Mouse (Mus musculus) lung, postnatal 14 days (tissue): ENCODE data around the gene Adcy9.

Experiments
- DNase-seq: peaks from one replicate; pipeline ENCODE4 v3.0.0; 2021

Gene Adcy9

DNA sequence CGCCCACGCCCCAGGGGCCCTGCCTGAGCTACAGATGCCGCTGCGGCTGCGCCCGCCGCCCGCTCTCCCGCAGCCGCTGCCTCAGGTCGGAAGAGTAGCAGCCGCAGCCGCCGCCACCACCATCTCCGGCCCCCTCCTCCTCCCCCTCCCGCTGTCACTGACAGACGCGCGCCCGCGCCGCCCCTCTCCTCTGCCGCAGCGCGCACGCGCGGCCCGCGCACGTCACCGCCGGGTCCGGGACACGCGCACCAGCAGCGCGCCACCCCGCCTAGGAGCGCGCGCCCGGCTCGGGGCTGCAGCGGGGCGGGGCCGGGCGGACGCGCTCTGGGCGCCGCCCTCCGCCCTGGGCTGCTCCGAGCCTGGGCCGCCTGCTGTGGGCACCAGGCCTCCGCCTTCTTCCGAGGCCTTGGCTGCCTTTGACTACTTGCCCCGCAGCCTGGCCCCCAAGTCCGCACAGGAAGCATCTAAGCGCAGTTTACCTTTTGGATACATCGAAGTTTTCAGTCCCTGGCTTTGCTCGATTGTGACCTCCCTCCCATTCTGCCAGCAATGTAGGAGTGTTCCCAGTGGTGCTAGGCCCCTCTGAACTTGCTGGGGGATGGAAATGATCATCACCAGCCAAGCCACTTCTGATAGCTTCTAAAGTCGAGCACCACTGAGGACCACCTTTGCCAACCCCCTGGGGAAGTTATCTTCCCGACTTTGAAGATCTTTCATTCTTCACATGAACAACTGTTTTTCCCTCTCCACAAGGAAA, at the start of gene Adcy9:
Gene Adcy9, minus strand, starts transcription at position 201 of the 757 bp plus-strand sequence.
- DNase-seq = peak; percentile 91

DNA sequence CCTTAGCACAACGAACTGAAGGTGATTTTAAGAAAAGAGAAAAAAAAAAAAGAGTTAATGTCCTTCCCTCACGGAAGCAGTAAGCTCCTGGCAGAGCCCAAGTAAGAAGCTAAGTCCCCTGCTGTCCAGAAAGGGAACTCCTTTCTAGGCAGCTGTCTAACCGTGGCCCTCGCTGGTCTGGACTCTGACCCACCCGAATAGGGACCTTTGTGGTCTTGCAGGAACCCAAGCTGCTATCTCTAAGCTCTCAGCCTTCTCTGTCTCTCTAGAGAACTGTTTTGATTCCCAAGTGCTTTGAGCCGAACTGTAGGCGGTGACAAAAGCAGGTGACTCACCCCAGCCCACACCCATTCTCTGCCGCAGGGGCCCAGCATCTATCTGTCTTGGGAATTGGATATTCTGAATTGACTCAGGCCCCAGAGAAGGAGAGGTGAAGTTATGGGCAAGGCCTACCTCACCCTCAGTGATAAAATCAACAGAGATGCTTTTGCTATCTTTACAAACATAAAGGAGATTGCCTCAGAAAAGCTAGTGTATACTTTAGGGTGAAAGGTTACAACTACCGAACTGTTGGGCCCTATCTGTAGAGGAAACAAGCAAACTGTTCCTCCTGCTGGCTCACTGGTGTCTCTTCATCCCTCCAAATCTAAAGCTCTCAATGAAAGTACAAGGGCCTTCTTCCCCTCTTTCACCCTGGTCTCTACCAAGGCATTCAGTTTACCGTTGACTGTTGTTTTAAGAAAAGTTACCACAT, 49.5 kb upstream of the Adcy9 start:
- DNase-seq = no peak

DNA sequence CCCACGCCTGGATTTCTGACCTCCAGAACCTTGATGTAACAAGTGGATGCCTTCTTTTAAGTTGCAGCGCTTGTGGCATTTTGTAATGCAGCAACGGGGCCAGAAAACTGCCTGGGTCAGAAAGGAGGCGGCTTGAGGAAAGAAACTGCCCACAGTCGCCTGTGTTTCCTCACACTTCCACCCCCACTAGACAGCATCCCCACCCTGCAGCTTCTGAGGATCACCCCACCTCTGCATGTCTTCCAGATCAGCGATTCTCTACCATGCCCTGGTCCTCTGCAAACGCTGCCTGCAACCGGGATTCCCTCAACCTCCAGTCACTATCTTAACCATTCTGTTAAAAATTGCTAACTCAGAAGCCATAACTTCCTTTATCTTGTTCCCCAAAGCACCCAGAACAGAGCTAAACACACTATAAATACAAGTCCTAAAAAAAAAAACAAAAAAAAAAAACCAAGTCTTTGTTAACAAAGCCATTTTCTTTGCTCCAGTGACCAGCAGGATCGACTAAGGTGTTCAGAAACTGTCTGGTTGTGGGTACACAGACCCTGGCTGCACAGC, 44.3 kb upstream of the Adcy9 start:
- no peak for DNase-seq

DNA sequence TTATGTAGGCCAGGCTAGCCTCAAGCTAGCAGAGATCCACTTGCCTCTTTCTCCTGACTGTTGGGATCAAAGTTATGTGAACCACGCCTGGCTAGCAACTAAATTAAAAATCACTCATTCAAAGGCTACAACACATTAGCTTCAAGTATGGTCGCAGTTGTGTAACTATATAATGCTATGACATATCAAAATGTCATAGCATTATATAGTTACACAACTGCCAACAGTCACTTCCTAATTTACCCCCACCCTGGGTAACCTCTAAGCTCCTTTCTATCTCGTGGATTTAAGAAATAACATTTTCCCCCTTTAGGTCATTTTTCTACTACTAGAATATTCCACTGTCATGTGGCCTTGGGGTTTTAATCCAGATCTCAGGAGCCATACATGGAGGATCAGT, 37.6 kb upstream of the Adcy9 start:
- no peak for DNase-seq

DNA sequence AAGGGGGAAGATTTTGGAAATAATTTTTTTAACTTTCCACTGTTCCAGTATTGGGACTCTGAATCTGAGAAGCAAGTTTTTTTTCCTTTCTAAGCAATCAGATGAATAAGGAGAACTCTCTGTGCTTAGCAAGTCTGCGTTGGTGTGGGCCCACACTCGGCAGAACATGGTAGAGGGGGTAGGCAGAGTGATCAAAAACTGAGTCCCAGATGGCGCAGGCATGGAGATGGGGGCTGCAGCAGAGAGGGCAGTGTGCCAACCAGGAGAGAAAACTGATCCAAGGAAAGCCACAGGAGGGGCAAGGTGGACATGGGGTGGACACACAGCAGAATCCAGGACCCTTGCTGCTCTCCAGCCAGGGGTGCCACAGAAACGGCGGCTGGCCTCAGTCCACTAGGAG, 36.1 kb upstream of the Adcy9 start:
- DNase-seq = no peak

DNA sequence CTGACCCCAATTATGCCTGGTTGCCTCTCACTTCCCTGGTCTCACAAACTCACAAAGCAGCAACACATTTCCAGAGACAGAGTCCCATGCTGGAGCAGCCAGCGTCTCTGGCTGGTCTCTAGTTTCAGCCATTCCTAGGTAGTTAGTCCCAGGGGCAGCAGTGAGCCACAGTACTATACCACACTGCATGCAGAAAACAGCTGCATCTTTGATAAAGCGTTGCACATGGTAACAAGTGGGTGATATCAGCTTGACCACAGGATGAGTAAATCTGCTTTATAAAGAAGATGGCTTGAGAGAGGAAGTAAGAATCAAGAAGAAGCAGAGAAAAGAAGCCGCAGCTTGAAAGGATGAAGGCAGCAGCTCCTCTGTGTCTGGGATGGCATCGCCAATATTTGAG, 35.4 kb upstream of the Adcy9 start:
- no peak for DNase-seq

DNA sequence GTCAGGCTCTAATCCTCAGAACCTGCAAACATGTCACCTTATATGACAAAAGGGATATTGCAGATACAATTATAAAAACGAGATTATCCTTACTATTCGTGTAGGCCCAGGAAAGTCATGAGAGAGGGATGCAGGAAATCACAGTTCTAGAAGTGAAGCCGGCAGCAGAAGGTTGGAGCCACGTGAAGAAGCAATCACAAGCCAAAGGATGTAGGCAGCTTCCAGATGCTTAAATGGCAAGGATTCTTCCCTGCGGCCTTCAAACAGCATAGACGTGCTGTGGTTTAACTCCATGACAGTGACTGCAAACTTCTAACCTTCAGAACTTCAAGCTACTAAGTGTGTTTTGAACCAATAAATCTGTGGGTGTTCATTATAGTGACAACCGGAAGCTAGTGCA, 34.3 kb upstream of the Adcy9 start:
- DNase-seq = no peak

DNA sequence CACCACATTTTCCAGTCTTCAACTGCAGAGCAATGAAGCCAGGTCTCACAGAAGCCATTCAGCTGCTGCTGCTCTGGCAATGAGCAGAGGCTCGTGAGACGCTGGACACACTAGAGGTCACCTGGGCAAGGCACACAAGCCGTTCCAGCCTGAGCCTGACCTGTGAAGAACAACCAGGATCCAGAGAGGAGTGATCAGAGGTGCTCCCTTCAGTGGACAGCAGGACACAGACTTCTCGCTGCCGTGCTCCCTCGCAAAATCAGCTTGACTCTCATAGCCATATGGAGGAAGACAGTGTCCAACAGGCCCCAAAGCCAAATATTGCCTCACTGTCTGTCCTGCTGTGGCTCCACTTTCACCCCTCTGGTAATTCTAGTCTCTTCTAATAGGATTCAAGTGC, 29.1 kb upstream of the Adcy9 start:
- no peak for DNase-seq

DNA sequence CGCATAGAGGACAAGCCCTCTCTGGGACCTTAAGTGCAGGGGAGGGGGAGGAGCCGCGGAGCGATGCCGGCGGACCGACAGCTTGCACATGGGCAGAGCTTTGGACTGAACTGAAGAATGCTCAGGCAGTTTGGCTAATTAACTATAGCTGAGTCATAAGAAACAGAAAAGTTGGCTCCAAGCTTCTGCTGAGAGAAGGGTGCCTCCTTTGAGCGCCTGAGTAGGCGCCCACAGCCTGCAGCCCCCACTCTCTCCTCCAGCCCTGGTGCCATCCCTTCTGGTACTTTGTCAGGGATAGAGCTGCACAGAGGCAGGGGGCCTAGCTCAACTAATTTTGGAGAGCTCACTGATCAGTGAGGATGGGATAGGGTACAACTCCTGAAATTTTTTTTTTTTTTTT, 27.9 kb upstream of the Adcy9 start:
- peak; percentile 32 for DNase-seq

DNA sequence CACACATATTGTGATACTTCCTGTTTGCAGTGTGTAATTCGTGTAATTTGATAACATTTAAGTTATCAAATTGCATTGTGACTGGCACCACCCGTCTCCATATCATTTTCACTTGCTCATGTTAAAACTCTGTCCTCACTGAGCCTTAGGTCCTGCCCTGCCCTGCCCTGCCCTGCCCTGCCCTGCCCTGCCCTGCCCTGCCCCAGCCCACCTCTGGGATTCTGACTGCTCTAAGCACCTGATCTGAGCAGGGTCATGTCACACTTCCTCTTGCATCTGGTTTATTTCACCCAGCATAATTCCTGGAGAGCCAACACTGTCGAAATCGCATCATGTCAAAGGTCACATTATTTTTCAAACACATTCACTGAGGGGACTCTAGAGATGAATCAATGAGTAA, 26.1 kb upstream of the Adcy9 start:
- DNase-seq = no peak

DNA sequence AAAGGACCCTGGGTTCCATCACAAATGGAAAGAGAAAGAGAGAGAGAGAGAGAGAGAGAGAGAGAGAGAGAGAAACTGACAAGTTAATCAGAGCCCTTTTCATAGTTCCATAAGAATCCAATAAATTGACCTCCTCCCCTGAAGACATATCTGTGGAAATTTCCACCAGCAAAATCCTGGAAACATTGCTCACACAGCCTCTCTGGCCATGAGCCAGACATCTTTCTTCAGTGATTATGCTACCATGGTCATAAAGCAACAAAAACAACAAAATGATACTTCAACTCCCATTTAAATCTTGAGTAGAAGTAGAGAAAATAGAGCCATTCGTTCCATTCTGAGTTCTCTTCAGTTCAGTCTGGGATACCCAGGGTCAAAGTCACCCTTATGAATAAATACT, 24.1 kb upstream of the Adcy9 start:
- no peak for DNase-seq

DNA sequence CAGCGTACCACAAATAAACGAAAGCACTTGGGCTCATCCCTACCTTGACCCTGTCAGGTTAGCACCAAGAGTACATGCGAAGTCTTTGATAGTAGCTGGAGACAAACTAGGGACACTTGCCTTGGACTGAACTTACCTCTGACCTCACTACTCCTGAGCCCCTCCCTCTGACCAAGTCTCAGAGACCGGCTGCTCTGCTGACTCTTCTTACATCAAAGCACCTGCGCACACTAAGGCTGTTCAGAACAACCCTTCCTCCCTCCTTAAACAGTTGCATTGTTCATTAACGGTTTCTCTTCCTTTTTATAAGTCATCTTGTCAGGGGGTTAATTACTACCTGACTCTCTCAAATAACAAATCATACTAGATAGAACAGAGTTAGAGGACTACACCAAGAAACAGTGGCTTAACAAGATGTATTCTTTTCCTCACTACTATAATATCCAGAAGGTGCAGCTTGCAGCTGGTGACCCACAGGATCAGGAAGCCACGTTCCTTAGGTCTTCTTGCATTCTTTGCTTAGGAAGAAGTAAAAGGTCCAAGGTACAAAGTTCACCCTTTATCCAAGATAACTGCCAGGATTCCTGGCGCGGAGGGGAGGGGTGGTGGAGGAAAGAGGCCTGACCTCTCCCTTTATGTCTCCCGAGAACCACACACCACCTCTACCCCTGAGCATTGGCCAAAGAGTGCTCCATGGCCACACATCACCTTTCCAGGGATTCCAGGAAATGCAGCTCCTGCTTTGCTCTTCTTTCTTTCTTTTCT, 19.2 kb upstream of the Adcy9 start:
- DNase-seq = no peak

DNA sequence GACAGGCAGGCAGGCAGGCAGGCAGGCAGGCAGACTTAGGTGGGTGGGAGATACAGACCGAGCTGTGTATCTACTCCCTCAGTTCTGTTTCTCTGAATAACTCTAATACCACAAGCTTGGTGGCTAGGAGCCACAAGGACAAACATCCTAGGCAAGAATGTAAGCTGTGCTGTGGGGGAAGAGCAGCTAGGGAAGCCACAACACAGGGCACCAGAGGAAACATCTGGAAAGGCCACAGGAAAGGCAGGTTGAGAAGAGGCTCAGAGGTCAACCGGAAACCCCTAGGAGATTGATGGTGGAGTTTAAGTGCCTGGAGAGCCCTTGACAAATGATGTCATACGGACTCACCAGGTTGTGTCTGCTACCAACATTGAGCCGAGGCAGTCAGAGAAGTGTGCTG, 16.4 kb upstream of the Adcy9 start:
- no peak for DNase-seq

DNA sequence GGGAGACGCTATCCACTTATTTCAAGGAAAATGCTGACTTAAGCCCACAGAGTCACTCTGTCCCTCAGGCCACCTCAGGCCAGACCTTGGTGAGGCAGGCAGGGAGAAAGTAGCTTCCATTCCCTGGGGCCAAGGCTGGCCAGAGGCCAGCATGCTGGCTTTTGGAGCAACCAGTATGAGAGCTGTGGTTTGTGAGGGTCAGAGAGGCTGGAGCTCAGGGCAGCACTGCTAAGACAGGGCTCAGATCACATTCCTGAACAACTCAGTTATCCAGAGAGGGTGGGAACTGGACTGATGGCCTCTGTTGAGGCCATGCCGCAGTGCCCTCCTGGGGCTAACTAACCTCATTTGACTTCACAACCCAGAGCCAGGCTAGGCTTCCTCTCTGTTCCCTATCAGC, 15.1 kb upstream of the Adcy9 start:
- no peak for DNase-seq

DNA sequence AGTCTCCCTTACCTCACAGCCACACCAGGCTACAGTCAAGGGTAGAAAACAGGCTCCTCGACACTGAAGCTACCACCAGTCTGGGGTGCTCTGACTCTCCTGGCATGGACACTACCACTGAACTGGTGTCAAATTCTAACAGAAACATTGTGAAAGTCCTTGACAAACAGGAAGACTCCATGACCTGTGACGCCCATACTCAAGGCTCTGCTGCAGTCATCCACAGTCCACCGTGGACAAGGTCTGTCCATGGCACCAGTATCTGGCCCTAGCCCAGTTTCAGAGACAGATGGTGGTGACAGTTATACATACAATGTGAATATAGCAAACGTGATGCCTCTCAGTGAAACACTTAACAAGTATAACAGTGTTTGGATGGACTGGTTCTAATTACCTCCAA, 11.5 kb upstream of the Adcy9 start:
- no peak for DNase-seq

DNA sequence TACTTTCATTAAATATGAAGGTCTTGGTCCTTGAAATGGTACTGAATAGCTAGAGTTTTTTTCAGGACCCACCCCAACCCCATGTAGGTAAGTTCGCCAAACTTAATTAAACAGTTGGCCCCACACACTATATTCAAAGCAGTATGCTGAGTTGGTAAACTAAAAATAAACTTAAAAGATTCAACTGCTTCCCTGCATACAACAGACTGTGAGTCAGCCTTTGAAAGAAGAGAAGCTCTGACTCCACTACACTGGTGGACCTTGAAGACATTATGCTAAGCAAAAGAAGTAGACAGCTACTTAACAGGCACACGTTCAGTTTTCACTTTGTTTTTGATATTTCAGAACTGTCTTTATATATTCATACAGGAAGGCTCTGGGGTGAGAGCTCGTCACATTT, 10.7 kb upstream of the Adcy9 start:
- no peak for DNase-seq

DNA sequence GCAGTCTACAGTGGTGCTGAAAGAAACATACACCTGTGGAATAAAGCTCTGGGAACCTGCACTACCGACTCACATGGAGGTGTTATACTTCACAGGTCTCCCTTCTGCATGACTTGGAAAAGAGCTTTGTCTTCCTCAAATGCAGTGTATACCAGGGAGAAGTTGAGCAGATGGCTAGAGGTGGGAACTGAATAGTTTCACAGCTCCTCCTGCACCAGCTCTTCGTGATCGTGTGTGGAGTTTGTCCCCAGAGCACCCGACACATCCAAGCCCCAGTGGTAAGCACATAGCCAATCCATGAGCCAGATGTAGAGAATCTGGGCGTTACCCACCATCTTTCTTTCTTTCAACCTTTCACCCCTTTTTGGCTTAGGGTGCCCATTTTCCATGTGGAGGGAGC, 9.9 kb upstream of the Adcy9 start:
- DNase-seq = no peak

DNA sequence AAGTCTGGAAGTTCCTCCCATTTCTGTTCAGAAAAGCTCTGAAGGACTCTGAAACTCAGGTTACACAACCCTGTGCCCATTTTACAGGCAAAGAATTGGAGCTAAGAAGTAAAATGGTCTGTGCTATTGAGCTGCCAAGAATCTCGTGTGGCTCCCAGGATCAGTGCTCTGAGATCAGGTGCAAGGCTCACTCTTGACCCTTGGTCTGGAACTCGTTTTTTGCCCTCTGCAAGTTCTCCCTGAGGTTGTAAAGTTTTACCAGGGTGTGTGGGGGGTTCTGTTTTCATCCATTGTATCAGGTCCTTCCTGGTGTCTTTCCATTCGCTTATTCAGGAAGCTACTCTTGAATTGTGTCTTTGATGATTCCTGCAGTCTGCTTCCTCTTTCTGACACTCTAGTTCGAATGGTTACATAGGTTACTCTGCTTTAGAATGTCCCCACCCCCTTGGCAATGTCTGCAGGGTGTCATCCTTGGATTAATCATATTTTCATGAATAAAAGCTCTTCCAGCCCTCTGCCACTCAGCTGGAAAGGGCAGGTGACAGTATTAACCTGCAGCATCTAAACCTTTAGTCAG, 5.4 kb upstream of the Adcy9 start:
- no peak for DNase-seq

DNA sequence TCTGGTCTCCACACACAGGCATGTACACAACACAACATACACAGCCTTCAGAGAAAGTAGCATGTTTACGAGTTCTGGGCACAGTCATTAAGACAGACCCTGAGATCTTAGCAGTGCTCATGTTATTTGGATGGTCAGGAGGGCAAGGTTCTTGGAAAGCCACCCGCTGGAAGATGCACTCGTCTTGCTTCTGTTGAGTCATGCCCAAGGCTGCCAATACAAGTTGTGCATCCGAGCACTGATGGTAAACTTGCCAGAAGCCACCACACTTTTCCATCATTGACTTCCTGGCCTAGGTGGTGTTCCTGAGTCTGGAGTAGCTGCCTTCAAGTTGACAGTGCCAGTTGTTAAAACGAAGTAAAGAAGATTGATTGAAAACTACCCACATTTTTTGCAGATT, 3.3 kb upstream of the Adcy9 start:
- no peak for DNase-seq

DNA sequence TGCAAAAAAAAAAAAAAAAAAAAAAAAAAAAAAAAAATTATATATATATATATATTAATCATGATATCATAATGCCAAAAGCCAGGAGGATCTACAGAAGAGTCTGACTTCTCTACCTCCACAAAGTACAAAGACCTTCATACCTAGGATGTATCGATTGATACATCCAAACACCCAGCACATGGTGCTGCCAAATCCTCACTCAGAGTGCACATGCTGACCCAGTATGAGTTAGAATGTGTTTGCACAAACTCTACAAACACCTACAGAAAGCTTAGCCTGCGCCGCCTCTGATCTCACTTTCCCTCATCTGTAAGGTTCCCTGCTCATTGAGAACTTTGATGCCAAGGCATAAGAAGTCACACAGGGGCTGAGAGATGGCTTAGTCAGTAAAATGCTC, 2.7 kb upstream of the Adcy9 start:
- no peak for DNase-seq

DNA sequence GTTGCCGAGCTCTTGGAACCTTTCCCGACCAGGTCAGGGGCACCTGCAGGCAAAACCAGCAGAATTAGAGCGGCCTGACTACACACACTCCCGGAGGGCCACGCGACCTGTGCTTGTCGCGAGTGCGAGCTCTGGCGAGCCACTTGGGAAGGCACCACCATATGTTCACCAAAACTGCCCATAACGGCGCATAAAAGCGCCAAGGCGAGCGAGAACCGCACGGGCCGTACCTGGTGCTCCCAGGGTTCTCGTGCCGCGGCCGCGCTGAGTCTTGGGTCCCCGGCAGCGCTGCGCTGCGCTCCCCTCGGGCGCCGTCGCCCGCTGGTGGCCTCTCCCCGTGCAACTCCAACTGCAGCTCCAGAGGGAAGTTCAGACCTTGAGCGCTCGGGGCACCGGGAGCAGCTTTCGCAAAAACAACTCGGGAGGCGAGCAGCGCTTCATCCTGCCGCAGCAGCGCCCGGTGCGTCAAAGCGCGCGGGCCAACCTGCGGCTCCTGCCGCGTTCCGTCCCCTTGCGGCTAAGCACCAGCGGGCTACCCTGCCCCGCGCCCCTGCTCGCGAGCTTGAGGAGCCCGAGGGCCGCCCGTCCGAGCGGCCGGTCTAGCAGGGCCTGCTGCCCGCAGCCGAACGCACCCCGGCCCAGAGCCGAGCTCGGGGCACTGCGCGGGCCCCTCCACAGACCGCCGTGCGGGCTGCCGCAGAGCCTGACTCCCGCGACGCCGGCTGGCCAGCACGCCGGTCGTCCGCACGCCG, 576 bp downstream of the Adcy9 start:
- DNase-seq = peak; percentile 53

DNA sequence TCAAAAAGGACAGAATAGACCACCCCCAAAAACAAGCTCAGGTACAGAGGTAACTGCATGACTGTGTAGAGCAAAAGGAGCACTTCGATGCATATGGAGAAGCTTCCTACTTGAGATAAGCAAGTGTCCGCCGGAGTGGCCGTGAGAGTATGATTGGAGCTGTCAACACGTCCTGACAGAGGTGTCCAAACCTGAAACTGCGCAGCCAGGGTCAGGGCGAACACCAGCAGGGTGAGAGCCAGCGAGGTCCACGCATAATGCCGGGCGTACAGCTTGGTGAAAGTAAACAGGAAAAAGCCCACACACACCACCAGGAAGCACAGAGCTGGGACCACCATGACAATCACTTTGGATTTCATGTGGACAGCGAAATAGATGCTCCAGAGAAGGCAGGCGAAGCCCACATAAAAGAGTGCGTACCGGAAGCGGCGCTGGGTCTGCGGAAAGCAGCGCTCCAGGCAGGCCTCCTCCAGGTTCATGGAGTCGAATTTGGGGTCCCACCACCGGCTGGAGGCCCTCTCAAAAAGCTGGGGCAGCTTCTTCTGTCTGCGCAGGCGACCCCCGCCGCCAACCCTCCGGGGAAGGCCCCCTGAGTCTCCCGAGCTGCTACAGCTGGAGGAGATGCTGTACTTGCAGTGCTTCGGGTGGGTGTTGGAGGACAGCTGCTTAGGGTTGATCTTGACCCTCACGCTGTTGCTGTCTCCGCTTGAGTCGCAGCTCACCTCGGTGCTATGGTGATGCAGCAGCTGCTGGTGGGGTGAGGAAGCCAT, 1.3 kb downstream of the Adcy9 start:
- no peak for DNase-seq
